Mouse (Mus musculus): Measurements from ENCODE around the gene Zfp646. TPM values are rescaled to one million over a fixed set of nuclear protein-coding genes. Genes with fewer than 3 reads are reported as not detected.
A peak's percentile ranks its signal among the peaks of the same experiment; 100 is the strongest.

The Zfp646 gene
- polyA plus RNA-seq, 1 experiment from 2014 or later: 6.3 TPM

GRCm38 (mm10) chr7:127841340-127842000, 34.6 kb upstream of the Zfp646 start:
- H3K27ac ChIP-seq (ENCODE audit: low read length): peak overlapping the region; percentile 92
- H3K36me3 ChIP-seq (ENCODE audit: insufficient read depth, low read length): peaks cover 7% of the 10 kb centered on the region; the same call in 1 of the 2 replicates
- peak overlapping the region; percentile 89 for H3K4me3 ChIP-seq (ENCODE audit: low read depth, low read length)
- H3K4me1 ChIP-seq (ENCODE audit: insufficient read depth, low read depth, low read length): no peaks in the 10 kb centered on the region; the same call in 1 of the 2 replicates
- no peaks in the 10 kb centered on the region for H3K9me3 ChIP-seq (ENCODE audit: low read length)
- H3K27me3 ChIP-seq (replicated peaks; ENCODE audit: insufficient read depth, low read length): no peaks in the 10 kb centered on the region
- peak; percentile 68; the same call in 1 of the 2 replicates for TF ChIP-seq EP300 (IDR thresholded peaks at IDR 0.05)
- no peak; the same call in 1 of the 2 replicates for TF ChIP-seq CTCF (IDR thresholded peaks at IDR 0.05)
- peak; percentile 95 for ATAC-seq
- peak overlapping the region; percentile 89 for H3K4me2 ChIP-seq (replicated peaks; ENCODE audit: low read depth, low read length)
- peak; percentile 98 for DNase-seq (ENCODE audit: low spot score)
- WGBS: under 1% methylated on average over 42 of the region's 46 CpGs
- peak overlapping the region; percentile 72 for H3K9ac ChIP-seq (replicated peaks; ENCODE audit: low read depth)

DNA sequence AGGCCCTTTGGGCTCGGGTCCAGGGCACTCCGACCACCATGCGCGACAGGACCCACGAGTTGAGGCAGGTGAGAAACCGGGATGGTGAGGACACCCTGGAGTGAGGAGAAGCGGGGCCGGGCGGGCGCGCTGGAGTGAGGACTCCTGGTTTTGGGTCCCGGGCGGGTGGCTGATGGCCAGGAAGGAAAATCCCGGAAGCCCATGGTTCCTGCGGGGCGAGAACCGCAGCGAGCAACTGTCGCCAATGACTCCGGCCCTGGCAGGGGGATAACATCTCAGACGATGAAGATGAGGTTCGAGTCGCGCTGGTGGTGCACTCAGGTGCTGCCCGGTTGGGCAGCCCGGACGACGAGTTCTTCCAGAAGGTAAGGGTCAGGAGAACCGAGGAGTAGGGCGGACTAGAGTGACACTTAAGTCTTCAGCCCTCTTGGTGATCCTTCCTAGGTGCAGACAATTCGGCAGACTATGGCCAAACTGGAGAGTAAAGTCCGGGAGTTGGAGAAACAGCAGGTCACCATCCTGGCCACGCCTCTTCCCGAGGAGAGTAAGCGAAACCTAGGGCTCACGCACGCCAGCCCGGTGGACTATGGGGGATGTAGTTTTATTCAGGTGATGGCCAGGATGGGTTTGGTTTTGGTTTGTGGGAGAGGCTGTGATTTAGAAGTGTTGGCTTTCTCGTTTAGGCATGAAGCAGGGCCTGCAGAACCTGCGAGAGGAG, 33.9 kb upstream of the Zfp646 start:
- peak overlapping the region; percentile 89 for H3K4me2 ChIP-seq (replicated peaks; ENCODE audit: low read depth, low read length)
- no peaks in the 10 kb centered on the region; the same call in 1 of the 2 replicates for H3K4me1 ChIP-seq (ENCODE audit: insufficient read depth, low read depth, low read length)
- ATAC-seq (peak; percentile 57), DNase-seq (ENCODE audit: low spot score) (peak; percentile 93)
- WGBS: under 1% methylated on average over 40 of the region's 40 CpGs
- peaks cover 9% of the 10 kb centered on the region; the same call in 1 of the 2 replicates for H3K36me3 ChIP-seq (ENCODE audit: insufficient read depth, low read length)
- TF ChIP-seq EP300 (IDR thresholded peaks at IDR 0.05) (no peak), CTCF (IDR thresholded peaks at IDR 0.05) (no peak)
- peak overlapping the region; percentile 72 for H3K9ac ChIP-seq (replicated peaks; ENCODE audit: low read depth)
- peak overlapping the region; percentile 89 for H3K4me3 ChIP-seq (ENCODE audit: low read depth, low read length)
- no peaks in the 10 kb centered on the region for H3K27me3 ChIP-seq (replicated peaks; ENCODE audit: insufficient read depth, low read length)
- H3K27ac ChIP-seq (ENCODE audit: low read length): peak overlapping the region; percentile 92
- no peaks in the 10 kb centered on the region for H3K9me3 ChIP-seq (ENCODE audit: low read length)

GRCm38 (mm10) chr7:127849973-127850875, 25.8 kb upstream of the Zfp646 start:
- Histone ChIP-seq H3K4me3 (ENCODE audit: low read depth, low read length) (no peak overlapping the region), H3K27me3 (replicated peaks; ENCODE audit: insufficient read depth, low read length) (no peaks in the 10 kb centered on the region), H3K9ac (replicated peaks; ENCODE audit: low read depth) (no peak overlapping the region), H3K9me3 (ENCODE audit: low read length) (no peaks in the 10 kb centered on the region), H3K27ac (ENCODE audit: low read length) (no peak overlapping the region), H3K36me3 (ENCODE audit: insufficient read depth, low read length) (peaks cover 5% of the 10 kb centered on the region; the same call in 1 of the 2 replicates), H3K4me2 (replicated peaks; ENCODE audit: low read depth, low read length) (no peak overlapping the region), H3K4me1 (ENCODE audit: insufficient read depth, low read depth, low read length) (no peaks in the 10 kb centered on the region)
- DNase-seq (ENCODE audit: low spot score) (peak; percentile 20), ATAC-seq (no peak)
- WGBS: 60% methylated on average over 6 of the region's 6 CpGs
- TF ChIP-seq CTCF (IDR thresholded peaks at IDR 0.05): no peak
- TF ChIP-seq EP300 (IDR thresholded peaks at IDR 0.05): no peak

DNA sequence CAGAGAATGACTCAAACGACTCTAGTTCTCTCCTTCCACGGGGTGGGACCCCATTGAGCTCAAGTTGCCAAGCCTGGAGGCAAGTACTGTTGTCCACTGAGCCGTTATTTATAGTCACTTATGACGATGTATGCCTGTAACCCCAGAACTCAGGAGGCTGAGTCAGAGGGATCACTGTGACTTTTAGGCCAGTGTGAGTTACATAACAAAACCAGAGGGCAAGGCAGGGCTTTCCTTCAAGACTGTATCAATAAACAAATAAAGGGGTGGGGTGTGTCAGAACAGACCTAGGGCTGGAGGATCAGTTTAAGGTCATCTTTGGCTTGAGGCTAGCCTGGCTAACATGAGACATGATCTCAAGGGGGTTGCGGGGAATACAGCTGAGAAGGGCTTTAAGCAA, 25.1 kb upstream of the Zfp646 start:
- peaks cover 5% of the 10 kb centered on the region; the same call in 1 of the 2 replicates for H3K36me3 ChIP-seq (ENCODE audit: insufficient read depth, low read length)
- no peak overlapping the region for H3K4me2 ChIP-seq (replicated peaks; ENCODE audit: low read depth, low read length)
- peak; percentile 59 for ATAC-seq
- 52% methylated on average over 5 of the region's 5 CpGs for WGBS
- no peaks in the 10 kb centered on the region for H3K9me3 ChIP-seq (ENCODE audit: low read length)
- no peaks in the 10 kb centered on the region for H3K4me1 ChIP-seq (ENCODE audit: insufficient read depth, low read depth, low read length)
- no peak overlapping the region for H3K9ac ChIP-seq (replicated peaks; ENCODE audit: low read depth)
- H3K27ac ChIP-seq (ENCODE audit: low read length): no peak overlapping the region
- TF ChIP-seq CTCF (IDR thresholded peaks at IDR 0.05) (no peak), EP300 (IDR thresholded peaks at IDR 0.05) (no peak)
- no peak overlapping the region for H3K4me3 ChIP-seq (ENCODE audit: low read depth, low read length)
- no peaks in the 10 kb centered on the region for H3K27me3 ChIP-seq (replicated peaks; ENCODE audit: insufficient read depth, low read length)
- DNase-seq (ENCODE audit: low spot score): peak; percentile 8

- no peak overlapping the region for H3K9ac ChIP-seq (replicated peaks; ENCODE audit: low read depth)
- no peak overlapping the region for H3K4me2 ChIP-seq (replicated peaks; ENCODE audit: low read depth, low read length)
- DNase-seq (ENCODE audit: low spot score): no peak
- WGBS: 84% methylated on average over 6 of the region's 6 CpGs
- H3K27me3 ChIP-seq (replicated peaks; ENCODE audit: insufficient read depth, low read length): no peaks in the 10 kb centered on the region
- H3K27ac ChIP-seq (ENCODE audit: low read length): no peak overlapping the region
- TF ChIP-seq CTCF (IDR thresholded peaks at IDR 0.05) (no peak), EP300 (IDR thresholded peaks at IDR 0.05) (no peak)
- H3K4me1 ChIP-seq (ENCODE audit: insufficient read depth, low read depth, low read length): no peaks in the 10 kb centered on the region
- no peaks in the 10 kb centered on the region for H3K36me3 ChIP-seq (ENCODE audit: insufficient read depth, low read length)
- no peak for ATAC-seq
- no peaks in the 10 kb centered on the region for H3K9me3 ChIP-seq (ENCODE audit: low read length)
- H3K4me3 ChIP-seq (ENCODE audit: low read depth, low read length): no peak overlapping the region
Observed at GRCm38 (mm10) chr7:127858258-127858657, 17.8 kb upstream of the Zfp646 start.
